Comparison of ENCODE assay signal across 10 mouse cellular contexts in the genomic region with DNA sequence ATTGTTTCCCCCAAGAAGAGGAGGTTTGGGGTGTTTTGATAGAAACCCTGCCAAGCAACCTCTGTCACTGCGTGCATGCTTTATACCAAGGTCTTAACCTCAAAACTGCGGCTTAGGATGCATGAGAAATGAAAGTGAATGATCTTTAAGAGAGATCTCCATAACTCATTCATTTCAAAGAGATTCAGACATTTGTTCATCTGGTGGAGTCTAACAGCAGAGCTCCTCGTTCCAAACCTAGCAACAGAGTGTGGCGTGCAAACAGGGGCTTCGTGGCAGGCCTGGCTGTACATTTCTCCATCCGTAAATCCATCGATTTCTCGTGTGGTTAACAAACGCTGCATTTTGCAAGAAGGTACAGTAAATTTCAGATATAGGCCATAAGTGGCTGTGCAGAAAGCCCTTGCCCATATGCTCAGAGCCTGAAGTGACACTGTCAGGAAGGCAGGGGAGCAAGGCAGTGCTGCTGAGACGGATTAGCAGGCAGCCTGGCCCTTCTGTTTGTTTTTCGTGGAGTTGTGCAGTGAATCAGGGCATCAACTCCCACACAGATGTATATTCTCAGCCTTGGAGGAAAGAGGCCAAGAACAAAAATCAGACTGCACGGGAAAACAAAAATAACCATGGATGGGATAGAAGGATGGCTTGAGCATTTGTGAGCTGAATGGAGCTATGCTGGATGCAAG.
DNase-seq lines count a peak whose midpoint lies in the region.
"Had no signal": no experiment of that assay in that cellular context is flagged by ENCODE, and none has a peak within 500 bp of the region (broad histone marks: within the 10 kb centered on the region; RNA-seq: fewer than 3 reads in every experiment).

No protein-coding gene starts in this region.

- intact Hi-C loops in left cerebral cortex, postnatal 4 days (cut with DNase I) = loop anchor here (10.0 kb wide), 1 partner anchor 171 kb away; no protein-coding TSS in a partner anchor
- intact Hi-C loops in gastrocnemius, postnatal 36 days (cut with DNase I) = no loop called here

- DNase-seq in embryo, embryonic 10.5 days (ENCODE audit: low spot score) = peak; percentile 11
- DNase-seq in embryo, embryonic 9.5 days (ENCODE audit: extremely low spot score) = no peak
- peak; percentile 8 for DNase-seq in adipocyte (ENCODE audit: low spot score)
- peak; percentile 24 to 26 for DNase-seq in frontal cortex, postnatal 10 days (ENCODE audit: low spot score in 2 of 2)
- DNase-seq in left cerebral cortex, postnatal 4 days = peak; percentile 24
- DNase-seq in heart, adult 18-20 months = no peak
- DNase-seq in heart, adult 8-10 months (ENCODE audit: low spot score) = no peak
- DNase-seq in gastrocnemius, postnatal 36 days = no peak
- DNase-seq: liver, embryonic 13.5 days; thymus, adult 2 months had no signal

Comparison
In these comparisons a context has a peak if more than half of its experiments do, and no peak if none do; other contexts are left out.
1. DNase-seq: peak in embryo, embryonic 10.5 days (single experiment), adipocyte (single experiment), frontal cortex, postnatal 10 days (2 of 2) and left cerebral cortex, postnatal 4 days (single experiment); none in embryo, embryonic 9.5 days (single experiment), heart, adult 18-20 months (0 of 2), heart, adult 8-10 months (single experiment) and gastrocnemius, postnatal 36 days (0 of 2).